Mouse (Mus musculus) kidney, postnatal 36 days (tissue): ENCODE results near the gene Lin7b.
"Not testable (repeated sequence)": the region's sequence is repeated elsewhere in the genome, so short reads cannot be mapped to it uniquely, and the experiment has no call there.

Experiments
- DNase-seq, 2 experiments: peaks; one replicate each; pipeline ENCODE4 v3.0.0; 2021 to 2022; ENCODE audit warnings: mixed read lengths in 2 of 2

The Lin7b gene

DNA sequence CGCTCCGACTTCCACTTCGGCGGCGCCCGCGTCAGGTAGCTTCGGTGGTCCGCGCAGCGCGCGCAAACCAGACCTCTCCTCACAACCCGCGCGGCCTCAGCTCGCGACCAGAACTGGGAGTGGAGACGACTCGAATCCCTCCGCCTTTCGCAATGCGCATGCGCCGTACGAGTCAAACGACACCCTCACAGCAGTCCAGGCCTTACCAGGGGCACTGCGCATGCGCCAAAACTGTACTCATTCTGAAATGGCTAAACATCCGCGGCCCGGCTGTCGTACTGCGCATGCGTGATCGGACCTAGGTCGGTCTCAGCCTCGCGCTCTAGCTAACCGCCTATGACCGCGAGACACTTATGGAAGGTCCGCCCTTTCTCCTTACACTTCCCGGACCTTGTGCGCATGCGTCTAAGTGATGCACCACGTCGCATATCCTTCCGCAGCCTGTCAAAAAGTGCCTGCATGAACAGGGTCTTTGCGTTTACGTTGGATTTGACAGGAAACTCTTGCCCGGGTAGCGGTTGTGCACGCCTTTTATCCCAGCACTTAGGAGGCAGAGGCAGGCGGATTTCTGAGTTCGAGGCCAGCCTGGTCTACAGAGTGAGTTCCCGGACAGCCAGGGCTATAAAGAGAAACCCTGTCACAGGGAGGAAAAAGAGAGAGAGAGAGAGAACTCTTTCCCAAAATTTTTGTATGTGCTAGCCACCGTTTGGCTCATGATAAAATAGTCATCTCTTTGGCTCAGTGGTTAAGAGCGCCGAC, 25.4 kb upstream of the Lin7b start, which contains the start of gene Snrnp70:
Gene Snrnp70 (minus strand): TSS at position 165 of the 759 bp plus-strand sequence.
- DNase-seq = peak; percentile 100

GRCm38 (mm10) chr7:45395129-45395541, 24.8 kb upstream of the Lin7b start:
- DNase-seq = peak in 1 of 2 experiments; percentile 61

DNA sequence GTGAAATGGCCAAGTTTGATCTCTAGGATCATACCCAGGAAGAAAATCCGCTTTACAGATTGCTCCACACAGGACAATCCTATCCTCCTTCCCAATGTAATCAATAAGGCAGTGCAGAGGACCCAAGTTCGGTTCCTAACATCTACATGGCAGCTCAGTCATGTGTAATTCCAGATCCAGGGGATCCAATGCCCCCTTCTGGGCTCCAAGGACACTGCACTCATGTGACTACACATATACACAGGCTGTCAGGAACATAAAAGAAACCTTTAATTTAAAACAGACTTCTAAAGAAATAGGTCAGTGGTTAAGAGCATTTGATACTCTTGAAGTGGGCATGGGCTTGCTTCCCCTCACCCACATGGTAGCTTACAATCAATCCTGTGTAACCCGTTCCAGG, 15.7 kb upstream of the Lin7b start:
- no peak for DNase-seq

- DNase-seq = no peak
Measured at GRCm38 (mm10) chr7:45376057-45376456, 5.7 kb upstream of the Lin7b start.

DNA sequence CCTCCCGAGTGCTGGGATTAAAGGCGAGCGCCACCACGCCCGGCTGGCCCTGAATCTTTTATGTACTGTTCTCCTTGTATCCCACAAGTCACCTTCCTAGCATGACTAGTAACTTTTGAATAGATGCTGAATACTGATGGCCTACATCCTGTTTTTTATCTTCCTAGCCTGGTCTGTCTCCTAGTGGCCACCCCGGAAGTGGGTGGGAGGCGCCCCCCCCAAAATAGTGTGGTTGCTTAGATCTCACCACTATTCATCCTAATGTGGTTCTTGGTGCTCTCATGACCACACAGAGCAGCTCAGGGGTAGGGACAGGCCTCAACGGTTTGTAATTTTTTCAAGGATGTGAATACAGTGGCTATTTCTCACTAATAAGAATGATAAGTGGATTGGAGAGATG, 4.2 kb upstream of the Lin7b start:
- no peak for DNase-seq

GRCm38 (mm10) chr7:45372371-45372770, 2.0 kb upstream of the Lin7b start:
- no peak for DNase-seq

- no peak for DNase-seq
Measured at GRCm38 (mm10) chr7:45369836-45370474, 428 bp downstream of the Lin7b start.

DNA sequence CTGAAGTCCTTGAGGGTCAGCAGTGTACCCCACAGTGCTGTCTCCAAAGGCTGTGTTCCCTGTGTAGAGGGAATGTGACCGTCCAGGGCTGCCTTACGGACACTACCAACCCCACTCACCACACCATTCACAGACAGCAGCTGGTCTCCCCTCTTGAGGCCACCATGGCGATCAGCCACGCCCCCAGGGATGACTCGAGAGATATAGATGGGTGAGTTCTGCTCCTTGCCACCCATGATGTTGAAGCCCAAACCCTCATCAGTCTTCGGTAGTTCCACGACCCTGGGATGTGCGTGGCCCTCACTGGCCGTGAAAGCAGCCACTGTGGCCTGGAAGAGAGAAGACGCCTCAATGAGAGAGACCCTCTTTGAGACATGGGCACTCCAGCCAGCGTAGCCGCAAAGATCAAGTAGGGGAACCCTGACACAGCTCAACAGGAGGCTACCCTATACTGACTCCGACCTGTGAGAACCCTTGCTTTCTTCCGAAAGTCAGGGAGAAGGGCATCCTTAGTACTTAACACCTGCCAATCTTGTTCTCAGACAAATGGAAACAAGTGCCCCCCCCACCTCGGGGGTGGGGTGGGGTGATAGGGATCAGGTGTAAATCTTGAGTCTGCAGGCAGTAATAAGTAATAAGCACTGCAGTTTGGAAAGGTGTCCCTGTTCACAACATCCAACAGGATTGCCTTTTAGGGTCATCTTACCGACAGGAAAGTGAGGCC, 1.2 kb downstream of the Lin7b start:
- DNase-seq = no peak

- DNase-seq = no peak
Measured at GRCm38 (mm10) chr7:45368178-45368577, 2.2 kb downstream of the Lin7b start.

DNA sequence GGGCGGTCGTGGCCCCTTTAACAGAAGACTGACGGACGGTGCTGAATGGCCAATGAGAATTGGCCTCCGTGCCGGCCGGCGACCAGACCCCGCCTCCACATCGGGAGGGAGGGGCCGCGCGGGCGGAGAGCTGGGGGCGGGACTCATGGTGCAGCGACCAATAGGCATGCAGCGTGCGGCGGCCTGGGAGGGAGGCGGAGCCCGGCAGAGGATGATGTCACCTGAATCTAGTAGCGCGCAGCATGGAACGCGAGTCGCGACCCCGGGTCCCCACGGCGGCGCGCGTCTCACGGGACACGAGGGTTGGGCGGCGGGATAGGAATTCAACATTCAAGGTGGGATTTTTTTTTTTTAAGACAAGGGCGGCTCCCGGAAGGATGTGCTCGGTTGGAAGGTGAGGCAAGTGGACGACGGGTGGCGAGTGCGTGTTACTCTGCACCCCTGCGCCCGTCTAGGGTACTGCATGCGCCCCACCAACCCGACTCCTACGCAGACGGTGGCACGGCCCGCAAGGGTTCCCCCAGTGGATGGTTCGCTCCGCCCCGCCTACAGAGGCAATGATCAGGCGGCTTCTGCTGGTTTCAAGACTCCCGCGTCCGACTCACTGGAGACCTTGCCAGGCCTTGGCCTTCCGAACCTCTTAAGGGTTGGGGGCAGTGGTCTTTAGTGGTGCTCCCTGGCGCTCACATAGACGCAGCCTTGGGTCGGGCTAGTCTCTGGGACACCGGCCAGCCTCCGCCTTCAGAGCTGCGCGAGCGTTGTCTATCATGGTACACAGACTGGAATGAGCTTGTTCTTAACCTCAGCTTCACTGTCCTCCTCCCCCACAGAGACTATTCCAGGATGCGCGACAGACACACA, 3.1 kb downstream of the Lin7b start:
- DNase-seq = peak; percentile 96 to 98

DNA sequence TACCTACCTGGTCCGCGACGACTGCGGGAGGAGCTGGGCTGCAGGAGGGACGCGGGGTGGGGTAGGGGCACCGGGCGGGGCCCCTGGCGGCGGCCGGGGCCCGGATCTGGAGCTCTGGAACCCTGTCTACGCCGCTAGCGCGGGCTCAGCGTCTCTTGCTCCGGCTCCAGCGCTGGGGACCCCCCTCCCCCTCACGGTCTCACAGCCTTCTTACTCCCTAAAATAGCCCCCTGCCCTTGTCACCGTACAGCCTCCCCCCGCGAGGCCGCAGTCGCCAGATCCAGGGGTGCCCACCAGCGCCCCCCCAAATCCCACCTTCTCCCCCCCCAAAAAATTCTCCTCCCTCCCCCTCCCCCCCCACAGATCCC, 3.7 kb downstream of the Lin7b start, which contains the start of gene Ppfia3:
Gene Ppfia3 (minus strand): TSS at position 368 of the 368 bp plus-strand sequence.
- DNase-seq = no peak

DNA sequence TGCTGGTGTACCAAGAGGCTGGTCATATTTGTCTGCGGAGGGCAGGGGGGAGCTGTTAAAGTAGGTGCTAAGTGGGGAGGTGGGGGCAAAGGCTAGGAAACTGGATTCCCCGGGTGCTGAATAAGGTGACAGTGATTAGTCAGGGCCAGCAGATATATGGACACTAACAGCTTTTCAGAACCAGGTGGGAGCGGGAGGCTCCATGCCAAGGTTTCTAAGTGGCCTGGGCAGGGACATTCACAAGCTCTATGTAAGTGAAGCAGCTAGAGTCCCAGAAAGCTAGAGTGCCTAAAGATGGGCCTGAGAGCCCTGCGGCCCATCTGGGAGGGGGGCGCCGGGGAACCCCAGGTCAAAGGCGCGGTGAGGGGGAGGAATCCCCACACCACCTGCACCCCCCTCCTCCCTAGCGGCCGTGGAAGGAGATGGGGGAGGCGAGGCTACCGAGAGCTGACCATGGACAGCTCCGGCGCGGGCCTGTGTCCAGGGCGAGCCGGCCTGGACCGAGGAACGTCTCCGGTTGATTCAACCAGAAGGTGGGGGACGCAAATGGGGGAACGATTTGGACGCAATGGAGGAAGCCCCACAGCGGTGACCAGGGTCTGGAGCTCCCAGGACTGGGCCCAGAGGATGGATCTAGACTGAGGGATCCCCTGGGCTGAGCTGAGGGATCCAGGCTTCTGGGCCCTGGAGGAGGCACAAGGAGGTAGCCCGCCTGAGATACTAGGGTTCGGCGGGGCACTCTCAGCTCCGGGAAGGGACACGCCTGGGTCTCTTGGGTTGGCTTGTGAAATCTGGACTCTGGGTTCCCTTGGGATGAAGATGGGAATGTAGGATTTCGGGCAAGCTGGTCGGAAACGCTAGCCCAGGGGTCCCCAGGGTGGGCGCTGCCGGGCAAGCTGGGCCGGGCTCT, 4.4 kb downstream of the Lin7b start:
- DNase-seq = peak; percentile 33 to 81

- DNase-seq = no peak
Measured at GRCm38 (mm10) chr7:45363983-45364382, 6.4 kb downstream of the Lin7b start.

GRCm38 (mm10) chr7:45362801-45363200, 7.6 kb downstream of the Lin7b start:
- peak; percentile 26 to 58 for DNase-seq

- peak; percentile 59 to 76 for DNase-seq
Measured at GRCm38 (mm10) chr7:45361243-45361804, 9.1 kb downstream of the Lin7b start.

- no peak for DNase-seq
Measured at GRCm38 (mm10) chr7:45360404-45361125, 9.8 kb downstream of the Lin7b start.

DNA sequence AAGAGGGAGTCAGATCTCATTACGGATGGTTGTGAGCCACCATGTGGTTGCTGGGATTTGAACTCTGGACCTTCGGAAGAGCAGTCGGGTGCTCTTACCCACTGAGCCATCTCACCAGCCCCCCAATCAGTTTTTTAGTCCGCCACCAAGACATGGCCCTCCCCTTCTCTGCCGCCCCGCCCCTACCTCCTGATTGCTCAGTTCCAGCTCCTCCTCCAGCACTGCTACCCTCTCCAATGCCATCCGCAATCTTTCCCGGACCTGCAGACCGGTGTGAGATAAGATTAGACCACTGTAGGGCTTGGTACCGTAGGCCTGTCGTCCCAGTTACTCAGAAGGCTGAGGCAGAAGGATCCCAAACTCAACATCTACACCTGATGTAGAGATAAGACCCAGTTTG, 11.3 kb downstream of the Lin7b start:
- DNase-seq = not testable (repeated sequence)

DNA sequence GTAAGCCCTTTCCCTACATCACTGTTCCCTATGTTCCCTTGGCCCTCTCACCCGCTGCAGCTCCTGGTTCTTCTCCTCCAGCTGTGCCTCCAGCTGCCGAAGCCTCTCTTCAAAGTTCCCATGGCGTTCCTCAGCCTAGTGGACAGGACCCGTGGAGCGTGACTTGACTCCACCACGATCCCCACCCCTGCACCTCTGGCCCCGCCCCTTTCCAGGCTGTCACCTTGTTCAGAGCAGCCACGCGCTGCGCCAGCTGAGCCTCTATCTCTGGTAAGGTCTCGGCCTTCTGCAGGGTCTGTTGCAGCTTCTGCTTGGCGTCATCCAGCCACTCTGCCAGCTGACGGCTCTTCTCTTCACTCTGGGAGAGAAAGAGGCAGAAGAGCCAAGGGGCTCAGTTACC, 14.3 kb downstream of the Lin7b start:
- DNase-seq = peak in 1 of 2 experiments; percentile 43

- no peak for DNase-seq
Measured at GRCm38 (mm10) chr7:45355318-45356020, 14.9 kb downstream of the Lin7b start.

DNA sequence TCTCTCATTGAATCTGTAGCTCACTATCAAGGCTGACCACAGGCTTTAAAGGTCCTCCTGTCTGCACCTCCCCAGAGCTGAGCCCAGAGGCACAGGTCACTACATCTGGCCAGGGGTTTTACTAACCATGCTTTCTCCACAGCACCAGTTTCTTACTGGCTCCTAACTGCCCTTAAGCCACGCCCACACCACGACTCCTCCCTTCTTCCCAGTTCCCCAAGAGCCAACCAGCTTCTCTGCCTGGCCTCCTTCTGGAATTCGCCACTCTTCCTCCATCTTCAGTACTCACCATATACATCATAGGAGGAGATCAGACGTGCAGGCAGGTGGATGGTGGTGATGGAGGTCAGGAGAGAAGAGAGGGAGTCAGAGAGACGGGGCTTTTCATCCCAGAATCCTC, 17.3 kb downstream of the Lin7b start:
- DNase-seq = no peak
